ENCODE assay signal across 23 mouse cellular contexts in genomic region chr15:27604558-27604957, GRCm38 (mm10).
"Had no signal": no experiment of that assay in that cellular context is flagged by ENCODE, and none has a peak within 500 bp of the region (broad histone marks: within the 10 kb centered on the region; RNA-seq: fewer than 3 reads in every experiment).

No protein-coding gene starts in this region.

- DNase-seq: gastrocnemius, adult 2 months; gastrocnemius, postnatal 10 days; gastrocnemius, postnatal 25 days; heart, adult 18-20 months; heart, postnatal 10 days; heart, postnatal 4 days; kidney, adult 18-20 months; kidney, adult 8-10 months; kidney, postnatal 10 days; kidney, postnatal 25 days; kidney, postnatal 4 days; liver, embryonic 13.5 days had no signal

- H3K4me1 ChIP-seq: heart, embryonic 10.5 days; hindbrain, embryonic 10.5 days; hindbrain, embryonic 12.5 days; limb, embryonic 10.5 days had no signal

- H3K27ac ChIP-seq: gastrocnemius, adult 2 months; heart, embryonic 10.5 days; hindbrain, embryonic 10.5 days; hindbrain, embryonic 12.5 days; hindbrain, embryonic 14.5 days; intestine, embryonic 15.5 days; layer of hippocampus, adult 2 months; left cerebral cortex, adult 2 months; limb, embryonic 10.5 days; limb, embryonic 12.5 days; liver, embryonic 13.5 days had no signal

- H3K4me3 ChIP-seq: gastrocnemius, adult 2 months; heart, embryonic 10.5 days; heart, embryonic 12.5 days; hindbrain, embryonic 10.5 days; hindbrain, embryonic 12.5 days; intestine, embryonic 15.5 days; layer of hippocampus, adult 2 months; left cerebral cortex, adult 2 months; limb, embryonic 10.5 days; limb, embryonic 12.5 days; liver, embryonic 13.5 days had no signal

- H3K9me3 ChIP-seq: heart, embryonic 10.5 days; heart, embryonic 12.5 days; hindbrain, embryonic 10.5 days; hindbrain, embryonic 12.5 days; intestine, embryonic 15.5 days; limb, embryonic 10.5 days; limb, embryonic 12.5 days; liver, embryonic 13.5 days had no signal

- H3K4me2 ChIP-seq: heart, embryonic 12.5 days; hindbrain, embryonic 12.5 days; hindbrain, embryonic 14.5 days; intestine, embryonic 15.5 days; limb, embryonic 12.5 days; liver, embryonic 13.5 days had no signal

- H3K27me3 ChIP-seq: heart, embryonic 12.5 days; hindbrain, embryonic 12.5 days; intestine, embryonic 15.5 days; limb, embryonic 12.5 days; liver, embryonic 13.5 days had no signal

- H3K9ac ChIP-seq: heart, embryonic 12.5 days; hindbrain, embryonic 12.5 days; hindbrain, embryonic 14.5 days; intestine, embryonic 15.5 days; limb, embryonic 12.5 days; liver, embryonic 13.5 days had no signal

- ATAC-seq: hindbrain, embryonic 16.5 days; intestine, embryonic 15.5 days had no signal
